Mouse (Mus musculus) limb, embryonic 14.5 days (tissue): ENCODE data around the gene Tspan18. TPM values are rescaled to one million over a fixed set of nuclear protein-coding genes. Genes with fewer than 3 reads are reported as not detected.

Experiments
- ATAC-seq: fragments of 200-750 bp; cut with Nextera tagmentation; 2 replicates; pipeline ENCODE4 v1.8.0; 2017; ENCODE audit warnings: low read depth, moderate number of reproducible peaks, moderate TSS enrichment; ENCODE audit not compliant: low FRiP score
- DNase-seq: peaks from one replicate; pipeline ENCODE4 v3.0.0-alpha.2; 2015; ENCODE audit warnings: low spot score
- H3K27ac ChIP-seq: fragments of 300-500 bp; sonication (generic); replicated peaks from 2 replicates; pipeline ENCODE4 v1.5.1; 2014; ENCODE audit warnings: low read depth, mild to moderate bottlenecking, low read length, moderate library complexity, mixed read lengths
- H3K27me3 ChIP-seq: fragments of 300-500 bp; sonication (generic); 2 replicates; pipeline ENCODE4 v1.6.1; 2014; ENCODE audit warnings: low read length, mixed read lengths; ENCODE audit not compliant: control insufficient read depth, insufficient read depth
- H3K36me3 ChIP-seq: fragments of 300-500 bp; sonication (generic); 2 replicates; pipeline ENCODE4 v1.6.1; 2014; ENCODE audit warnings: mild to moderate bottlenecking, low read length, moderate library complexity, mixed read lengths; ENCODE audit not compliant: control insufficient read depth, insufficient read depth
- H3K4me1 ChIP-seq: fragments of 300-500 bp; sonication (generic); 2 replicates; pipeline ENCODE4 v1.6.1; 2014; ENCODE audit warnings: antibody characterized with exemption, low read length, mixed read lengths; ENCODE audit not compliant: control insufficient read depth, insufficient read depth
- H3K4me2 ChIP-seq: fragments of 300-500 bp; sonication (generic); replicated peaks from 2 replicates; pipeline ENCODE4 v1.6.1; 2014; ENCODE audit warnings: low read depth, mild to moderate bottlenecking, low read length, moderate library complexity; ENCODE audit not compliant: severe bottlenecking
- H3K4me3 ChIP-seq: fragments of 300-500 bp; sonication (generic); replicated peaks from 2 replicates; pipeline ENCODE4 v1.5.1; 2014; ENCODE audit warnings: low read length
- H3K9ac ChIP-seq: fragments of 300-500 bp; sonication (generic); 2 replicates; pipeline ENCODE4 v1.6.1; 2014; ENCODE audit warnings: mild to moderate bottlenecking, low read depth, low read length, moderate library complexity; ENCODE audit not compliant: severe bottlenecking
- H3K9me3 ChIP-seq: fragments of 300-500 bp; sonication (generic); 2 replicates; pipeline ENCODE4 v1.6.1; 2016; ENCODE audit warnings: low read length; ENCODE audit not compliant: control insufficient read depth
- POLR2A ChIP-seq: fragments of 200-500 bp; IDR thresholded peaks from 2 replicates; pipeline ENCODE4 v1.8.0; 2012; ENCODE audit warnings: inconsistent platforms, mild to moderate bottlenecking, moderate library complexity, borderline replicate concordance; ENCODE audit not compliant: insufficient read depth, insufficient read length; ENCODE audit errors: extremely low read depth
- WGBS: fragments of 180-500 bp; shearing (Covaris S2); extraction: QIAGEN DNeasy Blood & Tissue Kit; methylation state at CpG from one replicate; pipeline ENCODE4 v1.1.7; 2014; 5-methylcytosine and 5-hydroxymethylcytosine counted together
- polyA plus RNA-seq, 2 experiments: library from polyadenylated mRNA; depleted of rRNA in 1 of 2; stranded (reverse) in 1 of 2; unstranded in 1 of 2; fragments of >200 nt; fragmentation: Nextera tagmentation in 1 of 2; extraction: Ambion mirVana in 1 of 2; gene quantifications; 2 replicates each; pipeline versions ENCODE4 v1.2.1 to v1.2.3; 2012 to 2014

Tspan18 gene
- polyA plus RNA-seq, 2 experiments: 24.5 to 34.5 TPM

DNA sequence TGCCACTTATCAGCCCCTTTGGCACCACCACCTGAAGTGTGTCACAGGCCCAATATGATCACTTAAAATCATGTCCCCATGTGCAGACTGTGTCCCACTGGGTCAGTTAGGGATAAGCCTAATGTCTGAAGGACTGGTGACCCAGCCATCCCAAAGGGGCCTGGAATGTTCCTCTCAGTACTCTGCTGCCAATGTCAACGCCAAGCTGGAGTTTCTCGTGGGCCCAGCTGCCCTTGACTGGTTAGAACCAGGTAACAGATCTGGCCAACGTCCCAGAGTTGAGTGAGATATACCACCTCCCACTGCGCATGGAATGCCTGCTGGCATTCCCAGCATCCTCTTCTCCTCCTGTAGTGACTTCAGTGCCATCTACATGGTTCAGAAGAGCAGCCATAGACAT lies 5.2 kb downstream of the Tspan18 start:
- Histone ChIP-seq H3K4me1 (peaks cover 19% of the 10 kb centered on the region), H3K36me3 (no peaks in the 10 kb centered on the region), H3K4me3 (no peak overlapping the region), H3K9ac (no peak overlapping the region), H3K27me3 (no peaks in the 10 kb centered on the region; the same call in 1 of the 2 replicates), H3K27ac (no peak overlapping the region), H3K9me3 (no peaks in the 10 kb centered on the region), H3K4me2 (no peak overlapping the region)
- no peak for TF ChIP-seq POLR2A
- DNase-seq: no peak
- ATAC-seq: no peak
- WGBS: 74% methylated on average over 4 of the region's 4 CpGs

DNA sequence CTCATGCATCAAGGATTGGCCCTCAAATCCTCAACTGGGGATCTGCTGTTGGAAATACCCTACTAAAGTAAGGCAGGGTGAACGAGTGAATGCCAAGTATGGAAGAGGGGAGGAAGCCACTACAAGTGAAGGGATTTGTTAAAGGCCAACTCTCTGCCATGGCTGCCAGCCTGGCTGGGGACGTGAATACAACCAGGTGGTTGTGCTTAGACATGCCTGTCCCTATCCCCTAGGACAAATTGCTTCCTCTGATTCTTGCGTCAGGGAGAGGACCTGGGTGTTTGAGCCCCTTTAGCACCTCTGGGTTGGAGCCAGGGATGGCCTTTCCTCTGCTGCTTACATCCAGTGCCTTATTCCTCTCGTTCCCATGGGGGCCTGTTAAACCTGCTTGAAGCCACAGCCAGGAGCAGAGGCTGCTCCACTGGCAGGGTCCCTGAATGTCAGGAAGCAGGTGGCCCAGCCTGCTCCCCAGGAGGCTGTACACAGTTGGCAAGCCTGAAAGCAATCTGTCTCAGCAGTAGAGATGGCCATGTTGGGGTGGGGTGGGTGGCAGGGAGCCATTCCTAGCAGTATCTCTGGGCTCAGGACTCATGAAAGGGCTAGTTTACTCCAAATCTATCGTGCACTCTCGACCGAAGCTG lies 6.3 kb downstream of the Tspan18 start:
- H3K4me1 ChIP-seq: peaks cover 16% of the 10 kb centered on the region
- H3K9me3 ChIP-seq: peaks cover 4% of the 10 kb centered on the region; the same call in 1 of the 2 replicates
- TF ChIP-seq POLR2A: no peak
- no peak overlapping the region for H3K9ac ChIP-seq
- no peaks in the 10 kb centered on the region; the same call in 1 of the 2 replicates for H3K36me3 ChIP-seq
- ATAC-seq: 0 out of 2 replicates have a peak, but pooled peaks have one; percentile 21
- WGBS: 69% methylated on average over 7 of the region's 7 CpGs
- H3K27ac ChIP-seq: no peak overlapping the region
- no peak for DNase-seq
- no peak overlapping the region for H3K4me3 ChIP-seq
- H3K27me3 ChIP-seq: no peaks in the 10 kb centered on the region; the same call in 1 of the 2 replicates
- H3K4me2 ChIP-seq: no peak overlapping the region

DNA sequence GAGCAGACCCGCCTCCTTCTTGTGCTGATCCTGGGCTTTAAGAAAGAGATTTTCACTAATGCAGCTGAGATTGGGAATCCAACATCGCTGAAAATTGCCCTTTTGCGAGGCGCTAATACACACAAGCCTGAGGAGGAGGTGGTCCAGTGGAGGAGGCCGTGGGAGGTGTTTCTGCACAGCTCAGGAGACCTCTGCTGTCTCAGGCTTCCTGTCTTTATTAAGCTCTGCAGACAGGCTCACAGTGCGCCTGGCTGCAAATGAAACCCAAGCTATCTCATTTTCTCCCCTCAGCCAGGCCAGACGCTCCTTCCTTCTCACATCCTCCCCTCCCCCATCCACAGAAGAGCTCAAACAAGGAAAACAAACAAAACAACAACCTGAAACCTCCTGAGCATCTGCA lies 9.6 kb downstream of the Tspan18 start:
- Histone ChIP-seq H3K4me3 (no peak overlapping the region), H3K4me1 (peaks cover 31% of the 10 kb centered on the region), H3K4me2 (no peak overlapping the region), H3K9me3 (peaks cover 4% of the 10 kb centered on the region; the same call in 1 of the 2 replicates), H3K27me3 (no peaks in the 10 kb centered on the region), H3K27ac (no peak overlapping the region), H3K9ac (peak overlapping the region; percentile 12; the same call in 1 of the 2 replicates), H3K36me3 (no peaks in the 10 kb centered on the region; the same call in 1 of the 2 replicates)
- no peak for DNase-seq
- WGBS: 34% methylated on average over 7 of the region's 7 CpGs
- no peak for TF ChIP-seq POLR2A
- no peak for ATAC-seq

DNA sequence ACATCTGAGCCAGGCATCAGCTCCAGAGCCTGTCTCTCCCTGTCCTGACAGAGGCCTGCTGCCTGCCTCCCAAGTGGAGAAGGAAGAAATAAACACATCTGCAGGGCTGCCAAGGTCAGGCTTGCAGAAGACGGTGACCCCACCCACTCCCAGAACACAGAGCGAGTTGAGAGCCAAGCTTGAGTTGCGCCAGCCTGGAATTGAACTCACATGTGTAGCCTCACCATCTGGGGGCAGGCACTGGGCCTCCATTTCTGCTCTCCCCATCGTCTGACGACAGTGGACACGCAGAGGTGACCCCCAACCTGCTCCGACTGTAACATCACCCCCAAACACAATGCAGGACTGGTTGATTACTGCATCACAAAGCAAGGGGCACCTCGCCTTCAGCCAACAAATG lies 12.4 kb downstream of the Tspan18 start:
- Histone ChIP-seq H3K36me3 (no peaks in the 10 kb centered on the region; the same call in 1 of the 2 replicates), H3K4me2 (no peak overlapping the region), H3K9me3 (peaks cover 4% of the 10 kb centered on the region; the same call in 1 of the 2 replicates), H3K4me3 (no peak overlapping the region), H3K4me1 (peaks cover 45% of the 10 kb centered on the region), H3K9ac (no peak overlapping the region), H3K27me3 (no peaks in the 10 kb centered on the region), H3K27ac (no peak overlapping the region)
- no peak for ATAC-seq
- no peak for DNase-seq
- 61% methylated on average over 8 of the region's 8 CpGs for WGBS
- no peak for TF ChIP-seq POLR2A

DNA sequence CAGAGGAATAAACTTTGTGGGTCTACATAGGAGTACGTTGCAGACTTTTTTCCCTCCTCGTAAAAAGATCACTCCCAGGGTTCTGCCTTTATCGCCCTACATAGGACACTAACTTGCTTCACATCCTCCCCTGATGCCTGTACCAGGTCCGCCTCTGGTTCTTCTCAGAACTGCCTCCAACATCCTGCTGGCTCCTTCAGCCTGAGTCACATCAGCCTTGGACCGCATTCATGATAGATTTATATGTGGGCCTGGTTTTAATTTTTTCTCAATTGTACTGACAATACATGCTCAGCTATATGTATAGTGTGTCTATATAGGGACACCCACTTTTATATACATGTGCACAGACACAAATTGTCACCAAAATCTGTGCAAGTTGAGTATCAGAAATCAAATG lies 14.0 kb downstream of the Tspan18 start:
- DNase-seq (no peak), ATAC-seq (0 out of 2 replicates have a peak, but pooled peaks have one; percentile 14)
- no peaks in the 10 kb centered on the region for H3K27me3 ChIP-seq
- TF ChIP-seq POLR2A: no peak
- H3K4me2 ChIP-seq: no peak overlapping the region
- H3K9ac ChIP-seq: no peak overlapping the region
- H3K36me3 ChIP-seq: no peaks in the 10 kb centered on the region; the same call in 1 of the 2 replicates
- no peak overlapping the region for H3K4me3 ChIP-seq
- H3K9me3 ChIP-seq: peaks cover 4% of the 10 kb centered on the region; the same call in 1 of the 2 replicates
- no peak overlapping the region for H3K27ac ChIP-seq
- 36% methylated on average over 5 of the region's 5 CpGs for WGBS
- H3K4me1 ChIP-seq: peaks cover 45% of the 10 kb centered on the region

DNA sequence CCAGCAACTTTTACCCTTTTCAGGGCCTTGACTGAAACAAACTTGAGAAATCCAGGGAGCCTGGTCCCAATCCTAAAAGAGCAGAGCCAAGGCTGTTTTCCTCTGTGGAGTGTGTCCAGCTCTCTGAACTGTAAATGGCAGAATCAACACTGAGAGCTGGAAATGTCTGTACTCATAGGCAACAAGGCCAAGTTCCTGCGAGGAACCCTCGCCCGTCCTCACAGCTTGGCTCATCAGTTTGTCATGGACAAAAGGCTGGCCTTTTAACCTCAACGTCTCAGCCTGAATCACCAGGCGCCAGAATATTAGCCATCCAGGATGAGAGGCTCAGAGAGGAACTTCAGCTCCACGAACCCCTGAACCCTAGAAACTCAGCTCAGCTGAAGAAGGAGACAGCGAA lies 14.7 kb downstream of the Tspan18 start:
- DNase-seq (no peak), ATAC-seq (no peak)
- H3K9me3 ChIP-seq: peaks cover 4% of the 10 kb centered on the region; the same call in 1 of the 2 replicates
- H3K4me3 ChIP-seq: no peak overlapping the region
- TF ChIP-seq POLR2A: no peak
- H3K4me1 ChIP-seq: peaks cover 40% of the 10 kb centered on the region
- no peaks in the 10 kb centered on the region; the same call in 1 of the 2 replicates for H3K36me3 ChIP-seq
- H3K9ac ChIP-seq: no peak overlapping the region
- no peak overlapping the region for H3K4me2 ChIP-seq
- 53% methylated on average over 7 of the region's 7 CpGs for WGBS
- peak overlapping the region; percentile 43; the same call in 1 of the 2 replicates for H3K27ac ChIP-seq
- no peaks in the 10 kb centered on the region for H3K27me3 ChIP-seq
